Mouse (Mus musculus) C2C12 (cell line): ENCODE measurements around the gene Micall2.

Source experiments
- CTCF ChIP-seq: IDR thresholded peaks from one replicate; pipeline ENCODE4 v1.5.1; 2011; ENCODE audit not compliant: control insufficient read depth, insufficient read depth, insufficient read length
- MAX ChIP-seq: IDR thresholded peaks from one replicate; pipeline ENCODE4 v1.6.1; 2011; ENCODE audit warnings: mild to moderate bottlenecking, control low read depth
- MYOD1 ChIP-seq: IDR thresholded peaks from one replicate; pipeline ENCODE4 v1.6.1; 2011; ENCODE audit warnings: low read depth; ENCODE audit not compliant: control insufficient read depth, insufficient read length
- USF1 ChIP-seq: IDR thresholded peaks from one replicate; pipeline ENCODE4 v1.6.1; 2011; ENCODE audit warnings: low read depth, mild to moderate bottlenecking, control low read depth, moderate library complexity

DNA sequence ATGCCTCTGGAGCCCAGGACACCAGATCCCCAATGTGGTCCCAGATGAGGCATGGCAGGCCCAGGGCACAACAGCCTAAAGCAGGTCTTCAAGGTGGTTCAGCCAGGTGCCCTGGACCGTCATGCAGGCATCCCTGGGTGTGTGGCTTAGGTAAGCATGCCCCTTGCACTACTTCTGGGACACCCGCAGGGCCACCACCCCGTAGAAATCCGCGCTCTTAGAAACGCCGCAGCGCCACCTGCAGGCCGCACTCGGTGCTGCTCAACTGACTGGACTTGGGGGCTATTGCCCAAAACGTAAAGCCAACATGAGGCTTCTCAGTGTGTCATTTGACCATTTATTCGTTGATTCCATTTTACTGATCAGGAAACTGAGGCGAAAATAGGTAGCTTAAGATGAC is 48.5 kb downstream of the Micall2 start:
- TF ChIP-seq USF1, result no peak
- no peak for TF ChIP-seq MYOD1
- peak; percentile 40 for TF ChIP-seq CTCF
- TF ChIP-seq MAX, result no peak
